Mouse (Mus musculus): ENCODE data around the gene Slc16a7.

DNA sequence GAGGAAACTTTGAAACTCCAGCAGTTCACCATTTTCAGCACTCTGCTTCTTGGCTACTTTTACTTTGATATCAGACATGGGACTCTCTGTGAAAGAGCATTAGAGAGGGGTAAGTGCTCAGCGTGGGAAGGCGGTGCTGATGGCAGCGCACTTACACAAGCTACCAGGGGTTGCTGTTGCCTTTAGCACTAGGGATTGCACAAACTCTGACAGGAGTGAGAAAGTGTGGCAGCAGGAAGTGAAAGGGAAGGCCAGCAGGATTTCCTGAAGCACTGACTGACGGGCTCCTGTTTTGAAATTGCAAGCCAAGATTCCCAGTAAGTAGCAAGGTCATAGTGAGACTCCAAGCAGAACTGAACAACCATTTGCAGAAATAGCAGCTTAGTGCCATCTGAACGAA, 117.8 kb downstream of the Slc16a7 start:
- no peak for TF ChIP-seq POLR2A (IDR thresholded peaks at IDR 0.05; ENCODE audit: low read depth, low read length)
- TF ChIP-seq CTCF (conservative IDR thresholded peaks at IDR 0.05; ENCODE audit: insufficient read depth, insufficient read length, low read depth, low read length), result no peak

Measured in kidney, adult 2 months (tissue).